Mouse (Mus musculus): ENCODE data around the gene Gm4846.
"Not testable (repeated sequence)": the region's sequence is repeated elsewhere in the genome, so short reads cannot be mapped to it uniquely, and the experiment has no call there.

The Gm4846 gene

DNA sequence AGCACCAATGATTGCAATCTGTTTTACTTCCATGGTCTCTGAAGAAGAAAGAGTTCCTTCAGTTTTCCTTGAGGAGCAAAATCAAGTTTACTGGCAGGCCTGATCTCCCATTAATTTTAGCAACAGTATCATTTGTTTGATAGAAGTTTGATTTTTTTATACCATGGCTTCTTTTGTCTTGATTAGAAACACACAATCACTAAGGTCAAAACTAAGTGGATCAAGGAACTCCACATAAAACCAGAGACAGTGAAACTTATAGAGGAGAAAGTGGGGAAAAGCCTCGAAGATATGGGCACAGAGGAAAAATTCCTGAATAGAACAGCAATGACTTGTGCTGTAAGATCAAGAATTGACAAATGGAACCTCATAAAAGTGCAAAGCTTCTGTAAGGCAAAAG lies at the start of gene Gm4846:
Gm4846 (minus strand) TSS at position 101 of the 400 bp plus-strand sequence.
- not testable (repeated sequence) for DNase-seq

DNA sequence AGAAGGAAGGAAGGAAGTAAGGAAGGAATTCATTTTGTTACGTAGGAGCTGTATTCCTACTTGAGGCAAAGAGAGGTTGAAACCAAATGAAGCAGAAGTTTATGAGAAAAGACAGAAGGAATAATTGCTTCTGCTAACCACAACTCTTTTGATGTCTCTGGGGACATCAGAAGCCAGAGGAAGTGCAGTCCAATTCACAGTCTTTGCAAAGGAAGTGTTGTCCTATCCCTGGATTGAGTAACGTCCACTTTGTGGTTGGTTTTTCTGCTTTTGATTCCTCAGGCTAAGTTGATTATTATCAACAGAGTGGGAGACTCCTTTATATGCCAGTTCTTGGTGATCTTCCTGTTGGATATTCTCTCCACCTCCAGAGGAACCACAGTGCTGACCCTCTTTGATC lies 34.1 kb upstream of the Gm4846 start:
- DNase-seq = not testable (repeated sequence)

DNA sequence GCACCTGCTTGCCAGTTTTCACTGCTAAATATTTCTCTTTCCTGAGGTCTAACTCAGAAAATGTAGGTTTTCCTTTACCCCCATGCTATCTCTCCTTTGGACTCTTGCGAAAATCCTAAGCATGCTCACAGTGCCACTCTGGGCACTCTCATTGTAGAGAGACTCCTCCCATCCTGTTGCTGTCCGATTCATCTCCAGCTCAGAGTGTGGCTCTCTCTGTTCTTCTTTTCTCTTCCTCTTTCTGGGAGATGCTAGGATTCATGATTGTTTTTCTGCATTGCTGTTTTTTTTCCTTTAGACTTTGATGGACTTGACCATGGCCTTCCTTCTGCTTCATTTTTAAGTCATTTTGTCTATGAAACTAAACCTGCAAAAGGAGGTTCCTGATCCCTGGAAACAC lies 27.3 kb upstream of the Gm4846 start:
- not testable (repeated sequence) for DNase-seq

DNA sequence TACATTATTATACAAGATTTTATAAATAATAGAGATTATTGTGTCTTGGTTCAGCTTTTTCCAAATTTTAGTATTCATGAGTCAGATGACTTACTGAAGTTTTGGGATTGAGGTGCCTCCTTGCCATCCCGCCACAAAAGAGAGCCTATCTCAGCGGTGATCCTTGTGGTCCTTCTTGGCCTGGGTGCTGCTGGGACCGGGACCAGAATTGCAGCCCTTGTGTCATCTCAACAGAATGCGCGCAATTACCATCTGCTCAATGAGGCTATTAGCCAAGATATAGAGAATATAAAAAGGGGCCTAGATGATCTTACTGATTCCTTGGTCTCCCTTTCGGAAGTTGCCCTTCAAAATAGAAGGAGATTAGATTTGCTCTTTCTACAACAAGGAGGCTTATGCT lies 22.2 kb upstream of the Gm4846 start:
- DNase-seq = not testable (repeated sequence)

DNA sequence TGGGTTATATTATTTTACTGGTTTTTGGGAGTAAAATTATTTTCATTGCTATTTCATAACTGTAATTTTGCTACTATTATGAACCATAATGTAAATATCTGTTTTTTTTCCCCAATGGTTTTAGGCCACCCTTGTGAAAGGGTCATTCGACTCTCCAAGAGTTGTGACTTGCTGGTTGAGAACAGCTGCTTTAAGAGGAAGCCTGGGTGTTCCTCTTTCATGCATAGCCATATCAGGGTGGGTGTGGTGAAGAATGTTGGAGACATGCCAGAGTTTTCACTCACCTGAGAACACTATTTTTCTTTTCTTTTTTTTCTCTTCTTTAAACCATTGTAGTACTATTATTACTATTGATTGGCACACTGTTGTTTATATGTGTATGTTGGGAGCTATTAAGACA lies 19.2 kb upstream of the Gm4846 start:
- DNase-seq = no peak

DNA sequence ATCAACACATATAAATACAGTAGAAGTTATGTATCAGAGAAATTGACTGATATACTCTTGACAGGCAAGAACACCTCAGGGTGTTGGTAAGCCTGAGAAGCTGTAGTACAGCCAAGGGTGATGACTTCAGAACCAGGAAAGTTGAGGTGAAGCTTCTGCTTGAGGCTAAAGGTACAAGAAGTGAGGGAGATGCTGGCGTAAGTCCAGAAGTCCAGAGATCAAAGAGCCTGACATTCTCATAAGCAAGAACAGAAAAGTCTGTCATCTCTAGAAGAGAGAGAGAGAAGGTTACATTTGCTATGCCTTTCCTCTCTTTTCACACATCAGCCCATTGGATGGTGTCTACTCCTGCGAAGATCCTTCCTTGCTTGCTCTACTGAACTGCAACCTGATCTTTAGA lies 6.8 kb upstream of the Gm4846 start:
- not testable (repeated sequence) for DNase-seq

DNA sequence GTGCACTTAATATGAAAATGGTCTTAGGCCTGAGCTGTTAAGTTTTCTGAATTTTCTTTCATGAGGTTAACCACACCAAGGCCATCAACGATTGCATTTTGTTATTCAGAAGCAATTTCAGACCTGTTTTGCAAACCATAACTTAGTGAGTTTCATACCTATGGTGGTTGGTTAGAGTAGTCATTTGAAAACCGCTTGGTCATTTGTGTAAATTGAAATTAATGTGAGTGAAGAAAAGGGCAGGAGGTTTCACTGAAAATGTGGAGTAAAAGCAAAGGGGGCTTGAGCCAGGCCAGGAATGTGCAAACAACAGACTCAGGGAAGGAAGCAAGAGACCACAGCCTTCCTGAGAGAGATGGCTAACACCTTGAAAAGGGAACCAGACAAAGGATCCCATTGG lies 17.9 kb downstream of the Gm4846 start:
- no peak for DNase-seq

DNA sequence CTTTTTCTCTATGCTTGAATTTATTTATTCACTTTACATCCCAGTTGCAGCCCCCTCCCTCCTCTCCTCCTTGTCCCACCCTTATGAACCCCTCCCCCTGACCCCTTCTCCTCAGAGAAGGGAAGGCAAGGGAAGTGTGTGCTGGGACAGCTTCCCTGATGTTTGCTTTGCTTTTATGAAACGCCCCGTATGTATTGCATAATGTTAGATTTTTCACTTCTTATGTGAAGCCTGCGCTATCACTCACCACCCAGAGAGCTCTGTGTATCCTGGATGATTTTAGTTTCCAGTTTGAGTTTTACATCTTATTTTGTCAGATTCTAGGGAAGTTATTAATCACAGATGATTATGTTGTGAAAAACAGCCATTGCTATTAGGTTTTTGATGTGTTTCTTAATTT lies 30.2 kb downstream of the Gm4846 start:
- no peak for DNase-seq

DNA sequence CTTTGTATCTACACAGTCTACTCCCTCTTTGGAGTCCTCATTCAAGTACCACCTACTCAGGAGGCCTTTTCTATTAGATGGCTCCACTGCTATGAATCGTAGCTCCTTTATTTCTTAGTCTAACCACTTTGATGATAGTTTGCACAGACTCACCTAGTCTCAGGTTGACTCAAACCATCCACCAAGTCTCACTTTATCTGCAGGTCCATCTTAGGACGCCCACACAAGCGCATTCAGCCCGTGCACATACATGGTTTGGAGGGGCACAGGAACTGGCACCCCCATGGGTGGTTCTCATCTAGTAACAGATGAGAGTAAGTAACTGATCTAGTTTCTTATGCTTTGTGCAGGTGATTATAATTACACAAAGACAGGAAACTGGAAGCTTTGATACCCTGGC lies 34.8 kb downstream of the Gm4846 start:
- no peak for DNase-seq

DNA sequence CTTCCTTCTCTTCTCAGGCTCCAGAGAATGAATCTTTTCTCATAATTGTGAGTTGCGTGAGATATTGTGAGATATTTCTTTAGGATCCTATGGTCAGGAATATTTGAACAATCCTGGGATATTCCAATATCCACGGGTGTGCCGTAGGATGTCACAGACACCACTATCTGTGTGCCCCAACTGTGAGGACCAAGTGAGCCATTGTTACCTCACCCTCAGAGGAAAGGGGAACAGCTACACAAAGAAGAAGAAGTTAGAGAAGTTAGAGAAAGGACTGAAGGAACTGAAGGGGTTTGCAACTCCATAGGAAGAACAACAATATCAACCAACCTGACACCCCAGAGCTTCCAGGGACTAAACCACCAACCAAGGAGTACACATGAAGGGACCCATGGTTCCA lies 55.4 kb downstream of the Gm4846 start:
- no peak for DNase-seq

DNA sequence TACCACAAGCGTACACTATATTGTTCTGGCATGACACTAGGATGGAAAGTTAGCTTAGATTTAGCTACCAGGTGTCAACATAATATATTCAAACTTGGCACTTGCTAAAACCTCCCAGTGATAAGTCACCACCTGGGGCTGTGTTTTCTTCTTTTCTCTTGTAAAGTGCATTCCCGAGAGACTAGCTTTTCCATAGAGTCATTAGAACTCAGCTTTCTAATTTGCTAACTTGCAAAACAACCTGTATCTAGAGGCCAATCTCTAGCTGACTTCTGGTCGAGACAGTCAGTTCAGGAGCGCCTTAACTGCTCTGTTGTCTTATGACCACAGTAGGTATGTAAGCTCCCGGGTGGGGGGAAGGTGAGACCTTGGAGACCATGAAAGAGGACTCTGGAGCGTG lies 58.0 kb downstream of the Gm4846 start:
- DNase-seq = no peak
